Mouse (Mus musculus) intestine, postnatal 0 days (tissue): ENCODE measurements around the gene Tmem169. TPM values are rescaled to one million over a fixed set of nuclear protein-coding genes. Genes with fewer than 3 reads are reported as not detected.

Experiments used
- ATAC-seq: fragments of 200-750 bp; cut with Nextera tagmentation; 2 replicates; pipeline ENCODE4 v1.8.0; 2017; ENCODE audit warnings: mild to moderate bottlenecking, moderate TSS enrichment, moderate library complexity
- H3K27ac ChIP-seq: fragments of 300-500 bp; sonication (generic); 2 replicates; pipeline ENCODE4 v1.5.1; 2014; ENCODE audit warnings: mild to moderate bottlenecking, low read depth, low read length, moderate library complexity
- H3K27me3 ChIP-seq: fragments of 300-500 bp; sonication (generic); replicated peaks from 2 replicates; pipeline ENCODE4 v1.6.1; 2014; ENCODE audit warnings: low read length, mixed read lengths; ENCODE audit not compliant: control insufficient read depth, insufficient read depth
- H3K36me3 ChIP-seq: fragments of 300-500 bp; sonication (generic); 2 replicates; pipeline ENCODE4 v1.6.1; 2014; ENCODE audit warnings: mild to moderate bottlenecking, moderate library complexity; ENCODE audit not compliant: control insufficient read depth, insufficient read depth
- H3K4me1 ChIP-seq: fragments of 300-500 bp; sonication (generic); replicated peaks from 2 replicates; pipeline ENCODE4 v1.6.1; 2014; ENCODE audit warnings: antibody characterized with exemption, low read length, mixed read lengths; ENCODE audit not compliant: control insufficient read depth, insufficient read depth
- H3K4me2 ChIP-seq: fragments of 300-500 bp; sonication (generic); replicated peaks from 2 replicates; pipeline ENCODE4 v1.6.1; 2014; ENCODE audit warnings: low read depth, mild to moderate bottlenecking, moderate library complexity
- H3K4me3 ChIP-seq: fragments of 300-500 bp; sonication (generic); 2 replicates; pipeline ENCODE4 v1.5.1; 2014; ENCODE audit warnings: low read depth, low read length
- H3K9ac ChIP-seq: fragments of 300-500 bp; sonication (generic); 2 replicates; pipeline ENCODE4 v1.6.1; 2014; ENCODE audit warnings: mild to moderate bottlenecking, low read depth, low read length
- H3K9me3 ChIP-seq: fragments of 300-500 bp; sonication (generic); 2 replicates; pipeline ENCODE4 v1.6.1; 2016; ENCODE audit warnings: mixed run types; ENCODE audit not compliant: control insufficient read depth
- CTCF ChIP-seq: sonication (generic); IDR thresholded peaks from 2 replicates; pipeline ENCODE4 v1.5.1; 2016; ENCODE audit warnings: low read depth, mild to moderate bottlenecking, control low read depth, antibody characterized with exemption, moderate library complexity
- WGBS: fragments of 180-500 bp; shearing (Covaris S2); extraction: QIAGEN DNeasy Blood & Tissue Kit; methylation state at CpG from one replicate; pipeline ENCODE4 v1.1.7; 2014; 5-methylcytosine and 5-hydroxymethylcytosine counted together
- polyA plus RNA-seq: library from polyadenylated mRNA; unstranded; fragments of >200 nt; fragmentation: Nextera tagmentation; extraction: Ambion mirVana; gene quantifications from 2 replicates; pipeline ENCODE4 v1.2.1, GENCODE M21; 2015

Gene Tmem169
- polyA plus RNA-seq, 1 experiment from 2014 or later: 1.3 TPM

- TF ChIP-seq CTCF: no peak
- H3K27ac ChIP-seq: no peak overlapping the region
- H3K4me2 ChIP-seq: no peak overlapping the region
- no peak for ATAC-seq
- no peaks in the 10 kb centered on the region for H3K27me3 ChIP-seq
- H3K4me1 ChIP-seq: no peaks in the 10 kb centered on the region
- no peaks in the 10 kb centered on the region for H3K9me3 ChIP-seq
- H3K4me3 ChIP-seq: no peak overlapping the region
- WGBS: 87% methylated on average over 11 of the region's 11 CpGs
- no peak overlapping the region for H3K9ac ChIP-seq
- H3K36me3 ChIP-seq: peaks cover 44% of the 10 kb centered on the region
Measured at GRCm38 (mm10) chr1:72334807-72335206, 50.6 kb downstream of the Tmem169 start.

- Histone ChIP-seq H3K27ac (no peak overlapping the region), H3K36me3 (peaks cover 51% of the 10 kb centered on the region), H3K27me3 (no peaks in the 10 kb centered on the region), H3K4me3 (no peak overlapping the region), H3K4me2 (no peak overlapping the region), H3K9ac (no peak overlapping the region), H3K4me1 (no peaks in the 10 kb centered on the region), H3K9me3 (no peaks in the 10 kb centered on the region)
- TF ChIP-seq CTCF: no peak
- WGBS: 94% methylated on average over 8 of the region's 8 CpGs
- ATAC-seq: no peak
Measured at GRCm38 (mm10) chr1:72336780-72337179, 52.6 kb downstream of the Tmem169 start.

GRCm38 (mm10) chr1:72338341-72338740, 54.2 kb downstream of the Tmem169 start:
- no peak overlapping the region for H3K27ac ChIP-seq
- 84% methylated on average over 5 of the region's 5 CpGs for WGBS
- no peaks in the 10 kb centered on the region for H3K4me1 ChIP-seq
- peaks cover 48% of the 10 kb centered on the region for H3K36me3 ChIP-seq
- no peak for TF ChIP-seq CTCF
- H3K4me3 ChIP-seq: no peak overlapping the region
- H3K9me3 ChIP-seq: no peaks in the 10 kb centered on the region
- H3K4me2 ChIP-seq: no peak overlapping the region
- ATAC-seq: no peak
- H3K27me3 ChIP-seq: no peaks in the 10 kb centered on the region
- no peak overlapping the region for H3K9ac ChIP-seq

- Histone ChIP-seq H3K9ac (no peak overlapping the region), H3K4me2 (no peak overlapping the region), H3K27ac (no peak overlapping the region), H3K27me3 (no peaks in the 10 kb centered on the region), H3K9me3 (no peaks in the 10 kb centered on the region), H3K4me3 (no peak overlapping the region), H3K4me1 (no peaks in the 10 kb centered on the region), H3K36me3 (peaks cover 22% of the 10 kb centered on the region; the same call in 1 of the 2 replicates)
- ATAC-seq: no peak
- no peak for TF ChIP-seq CTCF
- WGBS: 75% methylated on average over 6 of the region's 6 CpGs
Measured at GRCm38 (mm10) chr1:72347873-72348272, 63.7 kb downstream of the Tmem169 start.

Other genes with a start within 250 kb of the Tmem169 start
- 26.6 and 37.7 TPM in 2 replicates for gene Mreg, start 72.1 kb upstream of the Tmem169 start, polyA plus RNA-seq
- 67.9 and 88.6 TPM in 2 replicates for gene Pecr, start 55 bp upstream of the Tmem169 start, polyA plus RNA-seq
- 14.0 and 14.3 TPM in 2 replicates for gene Xrcc5, start 23.1 kb downstream of the Tmem169 start, polyA plus RNA-seq